Mouse (Mus musculus): ENCODE measurements around the gene Krt73.

Krt73 gene

DNA sequence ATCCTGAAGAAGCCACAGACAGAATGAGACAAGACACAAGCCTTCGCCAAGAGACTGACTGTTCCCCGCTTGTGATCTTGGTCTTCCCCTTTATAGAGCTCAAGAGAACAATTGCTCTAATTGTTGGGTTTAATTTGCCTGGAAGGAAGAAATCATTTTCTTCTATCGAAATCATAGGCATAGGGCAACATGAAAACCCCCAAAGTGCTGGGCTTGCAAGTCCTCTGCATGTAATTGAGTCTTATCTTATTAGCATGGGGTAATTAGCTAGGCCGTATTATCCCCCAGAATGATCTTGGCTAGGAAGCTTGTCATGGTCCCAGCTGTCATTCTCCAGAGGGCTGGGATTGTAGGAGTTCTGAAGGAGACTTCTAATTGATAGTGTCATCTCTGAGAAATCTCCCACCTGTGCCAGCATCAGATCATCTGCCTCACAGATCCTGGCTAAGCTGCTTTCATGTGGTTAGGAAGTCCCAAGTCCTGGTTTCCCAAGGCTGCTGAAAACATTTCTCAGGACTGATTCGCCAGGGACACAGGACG is at the start of gene Krt73:
TSS of gene Krt73 (minus strand) at position 51 of the 540 bp plus-strand sequence.
- DNase-seq, result no peak

- no peak for DNase-seq
Observed at GRCm38 (mm10) chr15:101850694-101851093, 48.5 kb upstream of the Krt73 start, which contains the start of gene Krt1. Gene Krt1, minus strand, starts transcription at chr15:101850794.

GRCm38 (mm10) chr15:101845971-101846403 is 43.8 kb upstream of the Krt73 start:
- peak; percentile 21 for DNase-seq

DNA sequence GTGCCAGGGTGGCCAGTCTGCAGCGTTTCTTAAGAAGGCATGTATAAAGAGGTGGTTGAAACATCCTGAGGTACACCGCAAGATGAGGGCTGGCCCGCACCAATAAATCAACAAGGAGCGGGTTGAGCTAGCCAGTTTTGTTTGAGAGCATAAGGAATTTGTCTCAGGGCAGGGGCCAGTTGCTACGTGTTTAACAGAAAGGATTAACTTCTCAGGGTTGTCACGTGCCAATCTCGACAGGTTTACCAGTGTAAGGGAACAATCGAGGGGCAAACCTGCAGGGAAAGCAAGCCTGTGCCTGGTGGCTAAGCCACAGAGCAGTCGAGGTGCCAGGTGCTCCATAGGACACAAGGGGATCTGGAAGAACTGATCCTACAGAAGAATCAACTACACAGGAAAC is 41.0 kb upstream of the Krt73 start:
- DNase-seq, result no peak

- DNase-seq, result no peak
Observed at GRCm38 (mm10) chr15:101834784-101835328, 32.7 kb upstream of the Krt73 start.

DNA sequence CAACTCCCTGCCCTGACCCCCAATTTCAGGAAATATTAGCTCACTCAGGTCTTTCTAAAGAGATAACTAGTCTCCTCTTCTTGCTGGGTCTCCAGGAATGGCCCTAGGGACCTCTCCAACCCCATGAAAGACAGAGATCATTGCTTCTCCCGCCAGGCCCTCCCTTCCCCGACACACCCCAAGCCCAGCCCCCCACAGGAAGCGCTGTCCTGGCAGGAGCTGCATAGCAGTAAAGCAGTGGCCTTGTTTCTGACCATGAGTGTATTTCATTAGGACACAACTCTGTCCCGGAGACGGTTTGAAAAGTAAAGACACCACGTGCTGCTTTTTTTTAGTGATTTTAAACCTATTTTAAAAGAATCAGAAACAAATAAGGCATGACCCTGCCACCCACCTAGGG is 31.0 kb upstream of the Krt73 start:
- DNase-seq, result no peak

DNA sequence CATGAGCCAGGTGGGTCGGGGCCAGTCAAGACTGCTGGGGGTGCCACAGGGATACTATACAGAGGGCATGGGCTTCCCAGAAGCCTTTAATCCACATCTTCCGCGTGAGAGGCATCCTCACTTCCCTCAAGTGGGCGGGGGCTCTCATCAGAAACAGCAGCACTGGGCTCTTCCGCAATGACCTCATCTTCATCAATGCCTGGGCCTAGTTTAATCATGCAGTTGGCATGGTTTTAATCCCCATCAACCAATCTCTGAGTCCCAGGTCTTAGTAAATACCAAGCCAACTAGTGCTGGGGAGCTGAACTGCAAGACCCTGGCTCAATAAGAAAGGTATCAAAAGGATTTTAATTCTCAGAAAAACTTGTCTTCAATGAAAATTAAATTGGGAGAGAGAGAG is 27.3 kb upstream of the Krt73 start:
- DNase-seq, result no peak

DNA sequence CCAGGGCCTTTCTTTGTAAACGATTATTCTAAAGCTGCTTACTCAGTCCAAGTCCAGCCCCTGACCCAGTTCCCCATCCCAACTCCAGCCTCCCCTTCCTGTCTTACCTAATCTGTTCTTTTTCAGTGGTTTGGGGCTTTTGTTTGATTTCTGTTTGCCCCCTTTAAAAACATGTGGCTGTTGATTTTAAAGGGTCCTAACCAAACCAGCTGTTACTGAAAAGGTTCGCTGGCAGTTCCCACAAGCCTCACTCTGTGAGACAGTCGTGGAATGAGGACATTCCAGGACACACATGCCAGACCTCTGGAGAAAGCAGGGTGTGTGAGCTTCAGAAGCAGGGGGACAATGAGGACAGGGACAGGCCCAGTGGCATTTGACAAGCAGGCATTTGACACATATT is 19.6 kb upstream of the Krt73 start:
- DNase-seq, result no peak

DNA sequence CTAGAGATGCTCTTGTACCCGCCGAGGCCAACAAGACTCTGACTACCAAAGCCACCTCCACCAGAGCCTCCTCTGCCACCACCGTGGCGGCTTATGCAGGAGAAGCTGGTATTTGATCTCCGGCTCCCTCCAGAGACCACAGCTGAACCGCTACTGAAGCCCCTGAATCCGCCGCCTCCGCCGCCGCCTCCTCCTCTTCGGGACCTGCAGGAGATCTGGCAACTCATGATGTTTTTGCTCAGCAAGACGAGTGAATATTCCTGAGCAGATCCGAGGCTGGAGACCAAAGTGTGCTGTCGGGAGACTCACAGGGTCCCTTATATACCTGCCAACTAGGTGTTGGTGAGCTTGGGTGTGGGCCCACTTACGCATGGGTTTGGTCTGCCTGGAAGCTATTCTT is 15.7 kb upstream of the Krt73 start, which contains the start of gene Krt2:
TSS of gene Krt2 (minus strand) at position 295 of the 400 bp plus-strand sequence.
- DNase-seq, result no peak

GRCm38 (mm10) chr15:101803052-101803822 is 1.1 kb upstream of the Krt73 start:
- no peak for DNase-seq

GRCm38 (mm10) chr15:101790867-101791266 is 11.3 kb downstream of the Krt73 start:
- no peak for DNase-seq

- no peak for DNase-seq
Observed at GRCm38 (mm10) chr15:101786360-101786759, 15.8 kb downstream of the Krt73 start, which contains the start of gene Krt72. Gene Krt72, minus strand, starts transcription at chr15:101786460.

DNA sequence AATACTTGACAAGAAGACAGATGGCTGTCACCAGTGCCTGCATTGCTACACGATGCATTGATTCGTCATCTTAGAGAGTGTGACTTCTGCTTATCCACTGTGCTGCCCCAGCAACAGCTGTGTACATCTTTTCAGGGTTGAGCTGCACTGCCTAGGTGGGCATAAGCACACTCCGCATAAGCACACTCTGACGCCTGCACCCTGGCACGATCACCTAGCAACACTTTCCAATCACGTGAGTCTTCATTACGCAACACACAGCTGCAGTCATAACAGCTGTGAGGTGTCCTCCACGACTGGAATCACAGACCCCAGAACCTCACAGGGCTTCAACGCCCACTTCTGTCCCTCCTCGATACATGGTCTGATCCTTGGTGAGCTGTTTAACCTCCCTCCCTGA is 28.7 kb downstream of the Krt73 start:
- DNase-seq, result peak; percentile 32

DNA sequence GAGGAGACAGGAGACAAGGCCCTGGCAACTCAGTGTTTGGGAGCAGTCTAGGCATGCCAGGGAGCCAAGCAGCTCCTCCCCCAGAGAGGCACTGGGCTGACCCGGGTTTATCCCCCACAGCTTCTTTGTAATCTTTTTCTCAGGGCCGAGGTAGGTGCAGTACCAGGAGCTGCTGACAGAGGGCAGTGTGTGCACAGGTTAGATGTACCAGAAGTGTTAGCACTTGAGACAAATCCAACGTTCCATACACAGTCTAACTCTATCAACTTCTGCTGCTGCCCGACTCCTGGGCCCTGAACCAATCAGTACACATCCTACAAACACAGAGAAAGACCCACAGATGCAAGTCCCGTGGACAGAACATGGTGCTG is 29.4 kb downstream of the Krt73 start:
- peak; percentile 94 for DNase-seq

GRCm38 (mm10) chr15:101772080-101772710 is 30.0 kb downstream of the Krt73 start:
- DNase-seq, result peak; percentile 17

DNA sequence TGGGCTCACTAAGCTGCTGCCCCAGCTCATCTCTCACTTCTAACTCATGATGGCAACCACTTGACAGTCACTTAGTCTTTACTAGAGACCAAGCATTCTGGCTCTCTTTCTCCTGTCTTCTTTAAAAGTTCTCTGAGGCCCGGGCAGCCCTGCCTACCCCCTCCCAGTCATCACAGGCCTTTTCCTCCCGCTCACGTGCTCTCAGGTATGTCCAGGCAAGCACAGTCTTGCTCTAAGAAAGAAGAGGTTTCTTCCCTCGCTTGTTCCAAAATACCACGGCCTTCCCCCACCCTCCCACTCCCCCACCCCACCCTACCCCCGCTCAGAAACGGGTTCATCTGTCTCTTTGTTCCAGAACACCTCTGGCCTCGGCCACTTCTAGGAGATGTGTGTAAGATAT is 31.9 kb downstream of the Krt73 start:
- DNase-seq, result no peak
